Mouse (Mus musculus) stomach, postnatal 0 days (tissue): ENCODE measurements around the gene BC004004. TPM values are rescaled to one million over a fixed set of nuclear protein-coding genes. Genes with fewer than 3 reads are reported as not detected.

ENCODE experiments used
- ATAC-seq: fragments of 200-750 bp; cut with Nextera tagmentation; 2 replicates; pipeline ENCODE4 v1.8.0; 2017; ENCODE audit not compliant: low FRiP score, low TSS enrichment
- DNase-seq: peaks from one replicate; pipeline ENCODE4 v3.0.0-alpha.2; 2016; ENCODE audit warnings: low spot score
- H3K27ac ChIP-seq: fragments of 300-500 bp; sonication (generic); replicated peaks from 2 replicates; pipeline ENCODE4 v1.5.1; 2014; ENCODE audit warnings: mild to moderate bottlenecking, control low read depth
- H3K27me3 ChIP-seq: fragments of 300-500 bp; sonication (generic); 2 replicates; pipeline ENCODE4 v1.6.1; 2014; ENCODE audit warnings: low read length; ENCODE audit not compliant: control insufficient read depth, insufficient read depth
- H3K36me3 ChIP-seq: fragments of 300-500 bp; sonication (generic); 2 replicates; pipeline ENCODE4 v1.6.1; 2014; ENCODE audit warnings: low read length, mixed read lengths; ENCODE audit not compliant: control insufficient read depth, insufficient read depth
- H3K4me1 ChIP-seq: fragments of 300-500 bp; sonication (generic); replicated peaks from 2 replicates; pipeline ENCODE4 v1.6.1; 2014; ENCODE audit warnings: antibody characterized with exemption; ENCODE audit not compliant: control insufficient read depth, insufficient read depth
- H3K4me2 ChIP-seq: fragments of 300-500 bp; sonication (generic); replicated peaks from 2 replicates; pipeline ENCODE4 v1.6.1; 2014; ENCODE audit warnings: low read depth, mild to moderate bottlenecking, control low read depth, moderate library complexity
- H3K4me3 ChIP-seq: fragments of 300-500 bp; sonication (generic); 2 replicates; pipeline ENCODE4 v1.5.1; 2014; ENCODE audit warnings: low read depth, low read length, control low read depth
- H3K9ac ChIP-seq: fragments of 300-500 bp; sonication (generic); 2 replicates; pipeline ENCODE4 v1.6.1; 2014; ENCODE audit warnings: mild to moderate bottlenecking, low read length, control low read depth, mixed read lengths
- H3K9me3 ChIP-seq: fragments of 300-500 bp; sonication (generic); 2 replicates; pipeline ENCODE4 v1.6.1; 2016; ENCODE audit warnings: low read length; ENCODE audit not compliant: control insufficient read depth
- CTCF ChIP-seq: IDR thresholded peaks from 2 replicates; pipeline ENCODE4 v1.5.1; 2016; ENCODE audit warnings: antibody characterized with exemption, low read depth, mild to moderate bottlenecking, moderate library complexity
- EP300 ChIP-seq: optimal IDR thresholded peaks from 2 replicates; pipeline ENCODE3; 2016; ENCODE audit warnings: antibody characterized with exemption
- WGBS: fragments of 180-500 bp; shearing (Covaris S2); extraction: QIAGEN DNeasy Blood & Tissue Kit; methylation state at CpG from one replicate; pipeline ENCODE4 v1.1.7; 2014; 5-methylcytosine and 5-hydroxymethylcytosine counted together
- polyA plus RNA-seq: library from polyadenylated mRNA; unstranded; fragments of >200 nt; fragmentation: Nextera tagmentation; extraction: Ambion mirVana; gene quantifications from 2 replicates; pipeline ENCODE4 v1.2.1, GENCODE M21; 2015

Gene BC004004
- polyA plus RNA-seq, 1 experiment from 2014 or later, result 97.2 TPM

GRCm38 (mm10) chr17:29282216-29282952, 13.8 kb downstream of the BC004004 start:
- H3K9ac ChIP-seq, result no peak overlapping the region
- no peaks in the 10 kb centered on the region for H3K4me1 ChIP-seq
- no peaks in the 10 kb centered on the region for H3K36me3 ChIP-seq
- WGBS, result 63% methylated on average over 21 of the region's 21 CpGs
- H3K4me2 ChIP-seq, result no peak overlapping the region
- DNase-seq (peak; percentile 75), ATAC-seq (peak; percentile 92)
- H3K27me3 ChIP-seq, result no peaks in the 10 kb centered on the region
- peak; percentile 25; the same call in 1 of the 2 replicates for TF ChIP-seq CTCF
- no peak for TF ChIP-seq EP300
- H3K4me3 ChIP-seq, result no peak overlapping the region
- H3K9me3 ChIP-seq, result no peaks in the 10 kb centered on the region
- H3K27ac ChIP-seq, result peak overlapping the region; percentile 30; the same call in 1 of the 2 replicates

GRCm38 (mm10) chr17:29291793-29292192, 23.2 kb downstream of the BC004004 start:
- H3K9ac ChIP-seq, result no peak overlapping the region
- no peak overlapping the region for H3K27ac ChIP-seq
- no peak for ATAC-seq
- no peak overlapping the region for H3K4me2 ChIP-seq
- DNase-seq, result no peak
- TF ChIP-seq CTCF (no peak), EP300 (no peak)
- H3K36me3 ChIP-seq, result 0 out of 2 replicates have a peak, but pooled peaks cover 2% of the 10 kb centered on the region
- WGBS, result 85% methylated on average over 7 of the region's 7 CpGs
- no peak overlapping the region for H3K4me3 ChIP-seq
- H3K9me3 ChIP-seq, result no peaks in the 10 kb centered on the region
- no peaks in the 10 kb centered on the region for H3K4me1 ChIP-seq
- no peaks in the 10 kb centered on the region for H3K27me3 ChIP-seq

- Histone ChIP-seq H3K36me3 (0 out of 2 replicates have a peak, but pooled peaks cover 2% of the 10 kb centered on the region), H3K4me2 (no peak overlapping the region), H3K9ac (no peak overlapping the region), H3K9me3 (no peaks in the 10 kb centered on the region), H3K27me3 (no peaks in the 10 kb centered on the region), H3K27ac (no peak overlapping the region), H3K4me1 (no peaks in the 10 kb centered on the region), H3K4me3 (no peak overlapping the region)
- ATAC-seq (no peak), DNase-seq (no peak)
- TF ChIP-seq CTCF (no peak), EP300 (no peak)
- WGBS, result 69% methylated on average over 3 of the region's 3 CpGs
These were observed 24.4 kb downstream of the BC004004 start for GRCm38 (mm10) chr17:29292996-29293395.

GRCm38 (mm10) chr17:29293807-29294605, 25.4 kb downstream of the BC004004 start:
- ATAC-seq (no peak), DNase-seq (no peak)
- H3K9me3 ChIP-seq, result no peaks in the 10 kb centered on the region
- no peak overlapping the region for H3K27ac ChIP-seq
- TF ChIP-seq EP300 (no peak), CTCF (peak; percentile 57)
- no peak overlapping the region for H3K4me2 ChIP-seq
- H3K4me3 ChIP-seq, result no peak overlapping the region
- peaks cover 6% of the 10 kb centered on the region; the same call in 1 of the 2 replicates for H3K36me3 ChIP-seq
- 74% methylated on average over 9 of the region's 9 CpGs for WGBS
- H3K4me1 ChIP-seq, result no peaks in the 10 kb centered on the region
- no peaks in the 10 kb centered on the region for H3K27me3 ChIP-seq
- no peak overlapping the region for H3K9ac ChIP-seq

- no peak overlapping the region for H3K9ac ChIP-seq
- 48% methylated on average over 5 of the region's 5 CpGs for WGBS
- H3K27ac ChIP-seq, result no peak overlapping the region
- no peaks in the 10 kb centered on the region for H3K4me1 ChIP-seq
- no peak for TF ChIP-seq CTCF
- no peak for TF ChIP-seq EP300
- peaks cover 11% of the 10 kb centered on the region for H3K36me3 ChIP-seq
- ATAC-seq (0 out of 2 replicates have a peak, but pooled peaks have one; percentile 15), DNase-seq (no peak)
- no peak overlapping the region for H3K4me2 ChIP-seq
- no peak overlapping the region for H3K4me3 ChIP-seq
- no peaks in the 10 kb centered on the region for H3K27me3 ChIP-seq
- H3K9me3 ChIP-seq, result no peaks in the 10 kb centered on the region
These were observed 27.2 kb downstream of the BC004004 start for GRCm38 (mm10) chr17:29295835-29296234.

GRCm38 (mm10) chr17:29297321-29297720, 28.7 kb downstream of the BC004004 start:
- DNase-seq, result no peak
- Histone ChIP-seq H3K9me3 (no peaks in the 10 kb centered on the region), H3K36me3 (peaks cover 14% of the 10 kb centered on the region), H3K4me3 (no peak overlapping the region), H3K27ac (no peak overlapping the region), H3K9ac (no peak overlapping the region), H3K27me3 (no peaks in the 10 kb centered on the region), H3K4me1 (no peaks in the 10 kb centered on the region), H3K4me2 (no peak overlapping the region)
- 67% methylated on average over 10 of the region's 10 CpGs for WGBS
- no peak for ATAC-seq
- TF ChIP-seq EP300 (no peak), CTCF (no peak)
